Mouse (Mus musculus) neural tube, embryonic 15.5 days (tissue): ENCODE measurements at regions not wholly inside any gene's neighbourhood (a gene's known extent, or its start where the extent isn't known, plus 50 kb on each side); places are given as distances from the start of the nearest gene placed in this dataset.

Source experiments
- ATAC-seq: fragments of 200-750 bp; cut with Nextera tagmentation; 2 replicates; pipeline ENCODE4 v1.8.0; 2017; ENCODE audit warnings: mild to moderate bottlenecking, moderate TSS enrichment, moderate library complexity; ENCODE audit not compliant: low FRiP score
- H3K27ac ChIP-seq: fragments of 300-500 bp; sonication (generic); replicated peaks from 2 replicates; pipeline ENCODE4 v1.5.1; 2015; ENCODE audit warnings: mild to moderate bottlenecking, inconsistent platforms
- H3K27me3 ChIP-seq: fragments of 300-500 bp; sonication (generic); replicated peaks from 2 replicates; pipeline ENCODE4 v1.6.1; 2015; ENCODE audit warnings: inconsistent platforms
- H3K36me3 ChIP-seq: fragments of 300-500 bp; sonication (generic); 2 replicates; pipeline ENCODE4 v1.6.1; 2015; ENCODE audit warnings: inconsistent platforms
- H3K4me1 ChIP-seq: fragments of 300-500 bp; sonication (generic); 2 replicates; pipeline ENCODE4 v1.6.1; 2015; ENCODE audit warnings: inconsistent platforms
- H3K4me2 ChIP-seq: fragments of 300-500 bp; sonication (generic); 2 replicates; pipeline ENCODE4 v1.6.1; 2015; ENCODE audit warnings: inconsistent platforms, mild to moderate bottlenecking, moderate library complexity
- H3K4me3 ChIP-seq: fragments of 300-500 bp; sonication (generic); replicated peaks from 2 replicates; pipeline ENCODE4 v1.5.1; 2015; ENCODE audit warnings: mild to moderate bottlenecking, inconsistent platforms
- H3K9ac ChIP-seq: fragments of 300-500 bp; sonication (generic); replicated peaks from 2 replicates; pipeline ENCODE4 v1.6.1; 2015; ENCODE audit warnings: mild to moderate bottlenecking, inconsistent platforms
- H3K9me3 ChIP-seq: fragments of 300-500 bp; sonication (generic); replicated peaks from 2 replicates; pipeline ENCODE4 v1.6.1; 2016; ENCODE audit warnings: inconsistent platforms
- WGBS: fragments of 180-500 bp; shearing (Covaris S2); methylation state at CpG from one replicate; pipeline ENCODE4 v1.1.7; 2015; ENCODE audit warnings: mixed read lengths; 5-methylcytosine and 5-hydroxymethylcytosine counted together

DNA sequence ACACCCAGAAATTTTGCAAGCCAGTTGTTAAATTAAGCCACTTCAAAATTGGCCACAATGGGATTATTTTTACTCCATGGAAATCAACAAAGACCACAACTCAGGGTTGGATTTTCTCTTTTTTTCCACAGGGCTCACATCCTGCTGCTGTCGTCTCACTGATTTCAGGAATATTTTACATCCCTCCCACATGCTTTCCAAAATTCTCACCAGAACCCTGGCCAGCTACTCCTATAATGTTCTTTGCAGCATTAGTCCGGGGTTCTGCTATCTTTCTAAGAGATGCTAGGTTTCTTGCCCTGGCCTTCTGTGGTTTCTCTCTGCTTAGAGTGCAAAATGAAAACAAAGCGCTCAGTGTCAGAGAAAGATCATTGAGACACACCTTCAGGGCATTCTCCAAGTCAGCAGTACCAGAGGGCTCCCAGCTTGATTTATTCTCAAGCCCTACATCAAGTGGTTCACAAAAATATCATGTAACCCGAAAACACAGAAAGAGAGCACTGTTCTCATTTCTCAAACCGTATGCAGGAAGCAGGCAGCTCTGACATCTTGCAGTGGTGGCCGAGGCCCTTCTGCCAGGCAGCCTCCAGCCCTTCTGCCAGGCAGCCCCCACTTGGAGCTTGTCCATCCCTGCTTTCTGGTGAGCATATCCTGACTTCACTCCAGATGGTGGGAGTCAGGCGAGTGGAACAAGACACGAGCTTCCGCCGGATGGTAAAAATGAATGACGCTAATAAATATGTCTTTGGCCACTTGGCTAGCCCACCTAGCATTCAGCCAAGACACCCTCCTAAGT lies 158.1 kb upstream of the Cdyl start:
- H3K27me3 ChIP-seq, result no peaks in the 10 kb centered on the region
- H3K9me3 ChIP-seq, result no peaks in the 10 kb centered on the region
- H3K4me3 ChIP-seq, result no peak overlapping the region
- no peaks in the 10 kb centered on the region for H3K36me3 ChIP-seq
- H3K4me1 ChIP-seq, result peaks cover 29% of the 10 kb centered on the region
- H3K4me2 ChIP-seq, result no peak overlapping the region
- no peak overlapping the region for H3K9ac ChIP-seq
- ATAC-seq, result peak; percentile 67; the same call in 1 of the 2 replicates
- peak overlapping the region; percentile 23; the same call in 1 of the 2 replicates for H3K27ac ChIP-seq
- 46% methylated on average over 11 of the region's 11 CpGs for WGBS

GRCm38 (mm10) chr13:35502147-35502522 lies 157.5 kb upstream of the Cdyl start:
- ATAC-seq, result peak; percentile 36; the same call in 1 of the 2 replicates

DNA sequence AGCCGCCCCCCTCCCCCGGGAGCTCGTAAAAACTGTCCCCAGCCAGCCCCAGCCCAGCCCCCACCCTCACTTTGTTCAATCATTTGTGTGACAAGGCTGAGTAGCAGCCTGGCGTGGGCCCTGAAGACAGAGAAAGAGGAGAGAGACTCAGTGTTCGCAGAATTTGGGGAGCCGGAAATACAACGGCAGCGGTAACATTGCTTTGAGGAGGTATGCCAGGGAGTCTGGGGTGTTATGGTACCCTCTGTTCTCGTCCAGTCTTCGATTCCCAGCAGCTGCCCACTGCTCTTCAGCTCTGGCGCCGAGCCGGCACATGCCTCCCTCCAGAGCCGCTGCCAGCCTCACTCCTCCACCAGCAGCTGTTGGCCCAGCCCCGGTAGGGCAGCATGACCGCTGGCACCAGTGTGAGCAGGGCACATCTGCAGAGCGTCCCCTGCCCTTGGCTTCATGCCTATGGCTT lies 156.2 kb upstream of the Cdyl start:
- 0 out of 2 replicates have a peak overlapping the region, but pooled peaks have one; percentile 9 for H3K27ac ChIP-seq
- H3K9me3 ChIP-seq, result no peaks in the 10 kb centered on the region
- ATAC-seq, result peak; percentile 74
- H3K4me3 ChIP-seq, result no peak overlapping the region
- peak overlapping the region; percentile 19; the same call in 1 of the 2 replicates for H3K4me2 ChIP-seq
- peaks cover 29% of the 10 kb centered on the region for H3K4me1 ChIP-seq
- WGBS, result 34% methylated on average over 17 of the region's 17 CpGs
- H3K27me3 ChIP-seq, result no peaks in the 10 kb centered on the region
- no peaks in the 10 kb centered on the region for H3K36me3 ChIP-seq
- no peak overlapping the region for H3K9ac ChIP-seq

More at GRCm38 (mm10) chr13:35502147-35502522, 157.5 kb upstream of the Cdyl start:
- H3K9me3 ChIP-seq, result no peaks in the 10 kb centered on the region
- peaks cover 29% of the 10 kb centered on the region for H3K4me1 ChIP-seq
- H3K4me2 ChIP-seq, result no peak overlapping the region
- 31% methylated on average over 5 of the region's 5 CpGs for WGBS
- no peak overlapping the region for H3K9ac ChIP-seq
- H3K27ac ChIP-seq, result 0 out of 2 replicates have a peak overlapping the region, but pooled peaks have one; percentile 23
- H3K27me3 ChIP-seq, result no peaks in the 10 kb centered on the region
- H3K4me3 ChIP-seq, result no peak overlapping the region
- no peaks in the 10 kb centered on the region for H3K36me3 ChIP-seq

GRCm38 (mm10) chr13:35507195-35507594 lies 152.4 kb upstream of the Cdyl start:
- 83% methylated on average over 1 of the region's 1 CpGs for WGBS
- Histone ChIP-seq H3K4me2 (no peak overlapping the region), H3K4me3 (no peak overlapping the region), H3K27ac (no peak overlapping the region), H3K9me3 (no peaks in the 10 kb centered on the region), H3K4me1 (peaks cover 14% of the 10 kb centered on the region), H3K27me3 (no peaks in the 10 kb centered on the region), H3K36me3 (no peaks in the 10 kb centered on the region), H3K9ac (no peak overlapping the region)
- ATAC-seq, result no peak

DNA sequence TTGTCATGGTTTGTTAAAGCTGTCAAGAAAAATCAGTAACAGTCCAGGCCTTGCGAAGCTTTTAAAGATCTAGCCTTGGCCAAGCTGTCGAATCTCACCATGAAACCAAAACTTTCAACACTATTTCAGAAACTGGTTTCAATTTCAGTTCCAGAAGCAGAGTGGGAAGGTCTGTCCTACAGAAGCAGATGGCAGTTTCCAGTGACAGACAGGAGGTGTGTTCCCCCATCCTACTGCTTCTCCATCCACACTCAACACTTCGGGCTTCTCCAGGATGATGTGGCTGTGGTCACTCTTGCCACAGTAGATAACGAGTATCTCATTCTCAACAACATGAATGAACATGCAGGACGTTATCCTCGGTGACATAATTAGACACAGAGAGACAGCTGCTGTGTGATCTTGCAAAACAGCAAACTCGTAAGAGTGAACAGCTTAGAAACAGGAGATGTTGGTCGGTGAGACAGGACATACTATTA lies 147.6 kb upstream of the Cdyl start:
- no peak for ATAC-seq
- Histone ChIP-seq H3K9ac (no peak overlapping the region), H3K36me3 (no peaks in the 10 kb centered on the region), H3K9me3 (no peaks in the 10 kb centered on the region), H3K27me3 (no peaks in the 10 kb centered on the region), H3K4me1 (no peaks in the 10 kb centered on the region), H3K4me2 (no peak overlapping the region), H3K27ac (no peak overlapping the region), H3K4me3 (no peak overlapping the region)
- WGBS, result 89% methylated on average over 8 of the region's 8 CpGs

DNA sequence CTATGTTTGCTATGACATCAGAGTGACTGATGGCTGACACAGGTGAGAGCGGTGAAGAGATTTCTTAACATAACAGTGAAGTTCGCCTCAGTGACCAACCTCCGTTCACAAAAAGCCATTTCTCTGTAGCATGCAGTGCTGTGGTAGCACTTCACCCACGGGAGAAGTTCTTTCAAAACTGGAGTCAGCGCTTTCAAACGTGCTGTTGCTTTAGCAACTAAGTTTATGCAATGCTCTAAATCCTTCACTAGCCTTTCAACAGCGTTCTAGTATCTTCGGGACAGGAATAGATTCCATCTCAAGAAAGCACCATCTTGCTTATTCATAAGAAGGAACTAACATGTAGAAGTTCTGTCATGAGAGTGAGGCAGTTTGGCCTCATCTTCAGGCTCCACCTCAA lies 146.5 kb upstream of the Cdyl start:
- H3K36me3 ChIP-seq, result no peaks in the 10 kb centered on the region
- H3K9me3 ChIP-seq, result no peaks in the 10 kb centered on the region
- H3K27ac ChIP-seq, result no peak overlapping the region
- no peak overlapping the region for H3K4me2 ChIP-seq
- no peak overlapping the region for H3K4me3 ChIP-seq
- H3K27me3 ChIP-seq, result no peaks in the 10 kb centered on the region
- no peak for ATAC-seq
- H3K9ac ChIP-seq, result no peak overlapping the region
- WGBS, result 89% methylated on average over 8 of the region's 8 CpGs
- no peaks in the 10 kb centered on the region for H3K4me1 ChIP-seq

- Histone ChIP-seq H3K27ac (no peak overlapping the region), H3K36me3 (no peaks in the 10 kb centered on the region), H3K9me3 (no peaks in the 10 kb centered on the region), H3K27me3 (no peaks in the 10 kb centered on the region), H3K4me1 (no peaks in the 10 kb centered on the region), H3K9ac (no peak overlapping the region), H3K4me2 (no peak overlapping the region), H3K4me3 (no peak overlapping the region)
- WGBS, result 60% methylated on average over 3 of the region's 3 CpGs
- ATAC-seq, result no peak
Measured at GRCm38 (mm10) chr13:35515291-35515690, 144.3 kb upstream of the Cdyl start.

DNA sequence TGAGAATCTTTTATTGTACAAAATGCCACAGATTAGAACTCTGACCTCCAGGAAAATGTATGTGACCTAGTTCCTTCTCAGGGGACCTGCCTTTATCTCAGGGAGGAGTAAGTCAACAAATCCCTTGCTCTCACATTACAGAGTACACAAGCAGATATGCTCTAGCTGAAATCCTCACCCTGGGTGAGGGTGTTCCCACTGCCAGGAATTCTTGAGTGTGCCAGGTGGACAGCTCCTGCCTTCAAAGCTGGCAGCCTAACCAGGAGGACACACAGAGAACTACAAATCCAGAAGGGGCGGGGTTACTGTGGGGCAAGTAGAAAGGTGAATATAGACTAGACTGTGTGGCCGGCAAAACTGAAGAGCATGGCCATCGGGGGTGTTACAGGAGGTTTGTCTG lies 141.9 kb upstream of the Cdyl start:
- Histone ChIP-seq H3K9me3 (no peaks in the 10 kb centered on the region), H3K36me3 (no peaks in the 10 kb centered on the region), H3K27me3 (no peaks in the 10 kb centered on the region), H3K9ac (no peak overlapping the region), H3K4me1 (no peaks in the 10 kb centered on the region), H3K4me3 (no peak overlapping the region), H3K4me2 (no peak overlapping the region), H3K27ac (no peak overlapping the region)
- WGBS, result 92% methylated on average over 3 of the region's 3 CpGs
- ATAC-seq, result no peak

DNA sequence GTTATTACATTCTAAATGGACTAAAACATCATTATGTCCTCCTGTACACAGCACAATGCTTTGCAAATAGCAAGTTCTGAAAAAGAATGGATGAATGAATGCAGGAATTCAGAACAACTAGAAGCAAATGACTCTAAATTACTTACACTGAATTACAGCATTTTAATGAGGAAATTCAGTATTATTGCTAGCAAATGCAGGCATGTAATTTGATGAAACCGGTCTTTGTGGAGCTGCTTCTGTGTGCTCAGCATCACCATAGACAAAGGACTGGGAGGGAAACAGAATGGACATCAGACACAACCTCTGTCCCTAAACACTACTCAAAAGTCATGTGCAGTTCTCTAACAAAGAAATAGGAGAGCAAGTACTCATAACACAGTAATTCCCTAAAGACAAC lies 137.4 kb upstream of the Cdyl start:
- H3K9me3 ChIP-seq, result no peaks in the 10 kb centered on the region
- no peak for ATAC-seq
- H3K9ac ChIP-seq, result no peak overlapping the region
- no peak overlapping the region for H3K4me3 ChIP-seq
- H3K27ac ChIP-seq, result no peak overlapping the region
- WGBS, result 56% methylated on average over 1 of the region's 1 CpGs
- H3K4me1 ChIP-seq, result no peaks in the 10 kb centered on the region
- H3K4me2 ChIP-seq, result no peak overlapping the region
- no peaks in the 10 kb centered on the region for H3K36me3 ChIP-seq
- H3K27me3 ChIP-seq, result no peaks in the 10 kb centered on the region

- no peaks in the 10 kb centered on the region for H3K4me1 ChIP-seq
- ATAC-seq, result no peak
- H3K27me3 ChIP-seq, result no peaks in the 10 kb centered on the region
- WGBS, result 87% methylated on average over 3 of the region's 3 CpGs
- H3K9me3 ChIP-seq, result no peaks in the 10 kb centered on the region
- no peak overlapping the region for H3K4me2 ChIP-seq
- H3K4me3 ChIP-seq, result no peak overlapping the region
- no peak overlapping the region for H3K27ac ChIP-seq
- H3K9ac ChIP-seq, result no peak overlapping the region
- no peaks in the 10 kb centered on the region for H3K36me3 ChIP-seq
Measured at GRCm38 (mm10) chr13:35529577-35529976, 130.1 kb upstream of the Cdyl start.

- Histone ChIP-seq H3K9ac (no peak overlapping the region), H3K9me3 (no peaks in the 10 kb centered on the region), H3K27me3 (no peaks in the 10 kb centered on the region), H3K36me3 (no peaks in the 10 kb centered on the region), H3K27ac (no peak overlapping the region), H3K4me1 (no peaks in the 10 kb centered on the region), H3K4me3 (no peak overlapping the region), H3K4me2 (no peak overlapping the region)
- ATAC-seq, result no peak
- WGBS, result 85% methylated on average over 7 of the region's 7 CpGs
Measured at GRCm38 (mm10) chr13:35537106-35537505, 122.5 kb upstream of the Cdyl start.

DNA sequence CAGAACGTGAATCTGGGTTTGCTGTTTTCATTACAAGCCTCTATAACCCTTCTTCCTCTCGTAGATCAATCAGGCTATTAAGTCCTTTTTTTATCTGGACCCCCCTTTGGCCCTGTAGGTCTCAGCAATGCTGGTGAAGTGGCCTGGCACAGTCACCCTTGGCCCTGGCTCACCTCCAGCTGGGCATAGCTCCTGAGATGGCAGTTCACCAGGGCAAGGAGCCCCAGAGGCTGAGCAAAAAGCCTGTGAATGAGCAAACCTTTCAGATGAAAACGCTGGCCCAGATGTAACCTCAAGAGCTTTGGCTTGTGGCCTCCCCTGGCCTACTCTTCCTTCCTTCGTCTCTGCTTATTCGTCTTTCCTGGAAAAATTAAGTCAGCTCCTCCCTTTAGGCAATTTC lies 121.7 kb upstream of the Cdyl start:
- no peak for ATAC-seq
- WGBS, result 73% methylated on average over 5 of the region's 5 CpGs
- Histone ChIP-seq H3K4me1 (no peaks in the 10 kb centered on the region), H3K9me3 (no peaks in the 10 kb centered on the region), H3K27me3 (no peaks in the 10 kb centered on the region), H3K4me2 (no peak overlapping the region), H3K36me3 (no peaks in the 10 kb centered on the region), H3K4me3 (no peak overlapping the region), H3K27ac (no peak overlapping the region), H3K9ac (no peak overlapping the region)
